Mouse (Mus musculus): ENCODE measurements at regions not wholly inside any gene's neighbourhood (a gene's known extent, or its start where the extent isn't known, plus 50 kb on each side); places are given as distances from the start of the nearest gene placed in this dataset.

GRCm38 (mm10) chr12:51024057-51024743 lies 323.7 kb upstream of the G2e3 start:
- peaks cover 5% of the 10 kb centered on the region; the same call in 1 of the 2 replicates for H3K4me1 ChIP-seq (ENCODE audit: control insufficient read depth, insufficient read depth, low read length)
- no peaks in the 10 kb centered on the region for H3K9me3 ChIP-seq (replicated peaks; ENCODE audit: control insufficient read depth, low read length)
- H3K27me3 ChIP-seq (ENCODE audit: control insufficient read depth, insufficient read depth, low read length), result no peaks in the 10 kb centered on the region
- H3K4me3 ChIP-seq (ENCODE audit: low read depth, low read length), result no peak overlapping the region
- no peaks in the 10 kb centered on the region for H3K36me3 ChIP-seq (ENCODE audit: control insufficient read depth, insufficient read depth, low read length)
- ATAC-seq (replicated peaks; ENCODE audit: insufficient number of reproducible peaks, low FRiP score, low TSS enrichment), result 0 out of 2 replicates have a peak, but pooled peaks have one; percentile 49
- 86% methylated on average over 3 of the region's 3 CpGs for WGBS (ENCODE audit: insufficient replicate concordance)
- H3K27ac ChIP-seq (ENCODE audit: low read depth, low read length), result no peak overlapping the region
- no peak overlapping the region for H3K4me2 ChIP-seq
- H3K9ac ChIP-seq (ENCODE audit: low read depth, low read length), result no peak overlapping the region

GRCm38 (mm10) chr12:51018185-51018584 lies 329.7 kb upstream of the G2e3 start:
- Histone ChIP-seq H3K27ac (ENCODE audit: low read depth, low read length) (no peak overlapping the region), H3K9me3 (replicated peaks; ENCODE audit: control insufficient read depth, low read length) (no peaks in the 10 kb centered on the region), H3K4me2 (no peak overlapping the region), H3K9ac (ENCODE audit: low read depth, low read length) (no peak overlapping the region), H3K4me1 (ENCODE audit: control insufficient read depth, insufficient read depth, low read length) (no peaks in the 10 kb centered on the region), H3K4me3 (ENCODE audit: low read depth, low read length) (no peak overlapping the region), H3K36me3 (ENCODE audit: control insufficient read depth, insufficient read depth, low read length) (no peaks in the 10 kb centered on the region), H3K27me3 (ENCODE audit: control insufficient read depth, insufficient read depth, low read length) (no peaks in the 10 kb centered on the region)
- ATAC-seq (replicated peaks; ENCODE audit: insufficient number of reproducible peaks, low FRiP score, low TSS enrichment), result no peak
- WGBS (ENCODE audit: insufficient replicate concordance), result 78% methylated on average over 5 of the region's 5 CpGs

DNA sequence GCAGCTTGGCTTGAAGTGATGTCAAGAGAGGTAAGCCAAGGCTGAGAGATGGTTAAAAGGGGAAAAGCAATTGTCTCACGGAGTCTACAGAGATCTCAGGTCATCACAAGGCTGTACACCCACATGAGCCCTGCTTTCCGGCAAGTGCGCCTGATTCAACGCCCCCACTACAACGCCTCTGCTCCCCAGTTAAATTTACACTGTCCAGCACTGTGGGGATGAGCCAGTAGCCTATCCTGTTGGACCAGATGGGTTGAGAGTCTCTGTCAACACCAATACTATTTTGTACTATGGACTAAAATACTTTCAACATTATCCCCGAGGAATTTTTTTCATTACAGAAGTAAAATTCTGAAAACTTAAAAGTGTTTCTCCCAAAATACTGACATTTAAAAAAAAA lies 331.8 kb upstream of the G2e3 start:
- 82% methylated on average over 6 of the region's 6 CpGs for WGBS (ENCODE audit: insufficient replicate concordance)
- no peak overlapping the region for H3K4me3 ChIP-seq (ENCODE audit: low read depth, low read length)
- no peak overlapping the region for H3K4me2 ChIP-seq
- no peaks in the 10 kb centered on the region for H3K27me3 ChIP-seq (ENCODE audit: control insufficient read depth, insufficient read depth, low read length)
- H3K9ac ChIP-seq (ENCODE audit: low read depth, low read length), result no peak overlapping the region
- no peak for ATAC-seq (replicated peaks; ENCODE audit: insufficient number of reproducible peaks, low FRiP score, low TSS enrichment)
- no peak overlapping the region for H3K27ac ChIP-seq (ENCODE audit: low read depth, low read length)
- no peaks in the 10 kb centered on the region for H3K4me1 ChIP-seq (ENCODE audit: control insufficient read depth, insufficient read depth, low read length)
- no peaks in the 10 kb centered on the region for H3K9me3 ChIP-seq (replicated peaks; ENCODE audit: control insufficient read depth, low read length)
- H3K36me3 ChIP-seq (ENCODE audit: control insufficient read depth, insufficient read depth, low read length), result no peaks in the 10 kb centered on the region

DNA sequence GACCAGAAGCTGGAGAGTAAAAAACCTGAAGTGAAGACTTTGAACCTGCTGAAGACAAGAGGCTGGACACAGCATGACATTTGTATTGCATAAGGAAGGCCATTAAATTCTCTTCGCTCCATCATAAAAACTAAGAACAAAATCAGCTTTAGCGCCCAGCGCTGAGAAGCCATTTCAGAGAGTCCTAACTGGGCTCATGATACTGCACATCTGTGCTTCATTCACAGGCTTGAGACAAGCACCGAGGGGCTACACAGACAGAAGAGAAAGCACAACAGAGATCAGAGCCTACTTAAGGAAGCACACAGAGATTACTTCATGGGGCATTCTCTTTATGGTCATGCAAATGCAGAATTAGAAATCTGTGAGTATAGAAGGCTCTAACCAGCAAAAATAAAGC lies 338.2 kb upstream of the G2e3 start:
- ATAC-seq (replicated peaks; ENCODE audit: insufficient number of reproducible peaks, low FRiP score, low TSS enrichment), result no peak
- Histone ChIP-seq H3K4me3 (ENCODE audit: low read depth, low read length) (no peak overlapping the region), H3K4me2 (no peak overlapping the region), H3K27ac (ENCODE audit: low read depth, low read length) (no peak overlapping the region), H3K27me3 (ENCODE audit: control insufficient read depth, insufficient read depth, low read length) (no peaks in the 10 kb centered on the region), H3K9me3 (replicated peaks; ENCODE audit: control insufficient read depth, low read length) (no peaks in the 10 kb centered on the region), H3K36me3 (ENCODE audit: control insufficient read depth, insufficient read depth, low read length) (no peaks in the 10 kb centered on the region), H3K9ac (ENCODE audit: low read depth, low read length) (no peak overlapping the region), H3K4me1 (ENCODE audit: control insufficient read depth, insufficient read depth, low read length) (no peaks in the 10 kb centered on the region)
- 84% methylated on average over 4 of the region's 4 CpGs for WGBS (ENCODE audit: insufficient replicate concordance)

DNA sequence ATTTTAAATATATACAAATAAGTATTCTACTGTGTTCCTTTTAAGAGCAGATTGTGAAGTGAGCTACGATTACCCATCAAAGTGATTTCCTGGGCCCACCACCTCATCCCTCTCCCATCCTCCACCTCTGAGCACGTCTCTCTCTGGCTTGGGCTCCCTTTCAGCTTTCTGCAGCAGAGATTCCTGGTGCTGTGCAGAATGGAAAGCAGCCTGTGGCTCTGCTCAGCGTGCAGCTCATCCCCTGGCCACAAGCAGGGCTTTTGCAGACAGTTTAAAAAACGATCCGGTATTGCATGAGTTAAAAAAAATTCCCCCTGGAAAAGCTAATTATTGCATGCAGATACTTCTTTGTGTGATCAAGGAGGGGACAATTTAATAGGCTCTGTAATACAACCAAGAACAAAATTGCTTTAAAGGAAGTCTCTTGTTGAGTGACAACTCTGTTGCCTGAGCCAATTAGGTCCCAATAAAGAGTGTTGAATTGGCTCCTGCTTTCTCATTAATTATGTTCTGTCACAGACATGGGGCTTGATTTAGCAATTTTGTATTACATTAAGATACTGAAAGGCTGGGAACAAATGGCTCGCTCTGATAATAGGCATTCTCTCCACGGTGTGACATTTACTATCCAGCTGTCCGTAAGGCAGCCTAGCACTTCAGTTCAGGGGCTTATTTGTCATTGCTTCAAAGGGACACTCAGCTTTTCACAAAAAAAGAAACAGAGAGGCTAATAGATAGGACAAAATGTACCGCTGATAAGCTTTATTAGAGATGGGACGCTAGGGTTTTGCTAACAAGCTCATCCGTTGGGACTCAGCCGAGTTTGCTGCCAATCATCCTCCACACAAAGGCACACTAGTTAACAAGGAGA lies 345.9 kb upstream of the G2e3 start:
- Histone ChIP-seq H3K4me2 (peak overlapping the region; percentile 29), H3K27ac (ENCODE audit: low read depth, low read length) (no peak overlapping the region), H3K9ac (ENCODE audit: low read depth, low read length) (no peak overlapping the region), H3K4me3 (ENCODE audit: low read depth, low read length) (no peak overlapping the region), H3K4me1 (ENCODE audit: control insufficient read depth, insufficient read depth, low read length) (no peaks in the 10 kb centered on the region), H3K9me3 (replicated peaks; ENCODE audit: control insufficient read depth, low read length) (no peaks in the 10 kb centered on the region), H3K27me3 (ENCODE audit: control insufficient read depth, insufficient read depth, low read length) (no peaks in the 10 kb centered on the region), H3K36me3 (ENCODE audit: control insufficient read depth, insufficient read depth, low read length) (no peaks in the 10 kb centered on the region)
- 26% methylated on average over 12 of the region's 12 CpGs for WGBS (ENCODE audit: insufficient replicate concordance)
- no peak for ATAC-seq (replicated peaks; ENCODE audit: insufficient number of reproducible peaks, low FRiP score, low TSS enrichment)

GRCm38 (mm10) chr12:51001096-51001495 lies 346.8 kb upstream of the G2e3 start:
- no peak overlapping the region for H3K4me2 ChIP-seq
- ATAC-seq (replicated peaks; ENCODE audit: insufficient number of reproducible peaks, low FRiP score, low TSS enrichment), result no peak
- 53% methylated on average over 4 of the region's 4 CpGs for WGBS (ENCODE audit: insufficient replicate concordance)
- H3K9ac ChIP-seq (ENCODE audit: low read depth, low read length), result no peak overlapping the region
- no peaks in the 10 kb centered on the region for H3K4me1 ChIP-seq (ENCODE audit: control insufficient read depth, insufficient read depth, low read length)
- H3K27me3 ChIP-seq (ENCODE audit: control insufficient read depth, insufficient read depth, low read length), result no peaks in the 10 kb centered on the region
- H3K4me3 ChIP-seq (ENCODE audit: low read depth, low read length), result no peak overlapping the region
- H3K9me3 ChIP-seq (replicated peaks; ENCODE audit: control insufficient read depth, low read length), result no peaks in the 10 kb centered on the region
- no peaks in the 10 kb centered on the region for H3K36me3 ChIP-seq (ENCODE audit: control insufficient read depth, insufficient read depth, low read length)
- H3K27ac ChIP-seq (ENCODE audit: low read depth, low read length), result no peak overlapping the region

DNA sequence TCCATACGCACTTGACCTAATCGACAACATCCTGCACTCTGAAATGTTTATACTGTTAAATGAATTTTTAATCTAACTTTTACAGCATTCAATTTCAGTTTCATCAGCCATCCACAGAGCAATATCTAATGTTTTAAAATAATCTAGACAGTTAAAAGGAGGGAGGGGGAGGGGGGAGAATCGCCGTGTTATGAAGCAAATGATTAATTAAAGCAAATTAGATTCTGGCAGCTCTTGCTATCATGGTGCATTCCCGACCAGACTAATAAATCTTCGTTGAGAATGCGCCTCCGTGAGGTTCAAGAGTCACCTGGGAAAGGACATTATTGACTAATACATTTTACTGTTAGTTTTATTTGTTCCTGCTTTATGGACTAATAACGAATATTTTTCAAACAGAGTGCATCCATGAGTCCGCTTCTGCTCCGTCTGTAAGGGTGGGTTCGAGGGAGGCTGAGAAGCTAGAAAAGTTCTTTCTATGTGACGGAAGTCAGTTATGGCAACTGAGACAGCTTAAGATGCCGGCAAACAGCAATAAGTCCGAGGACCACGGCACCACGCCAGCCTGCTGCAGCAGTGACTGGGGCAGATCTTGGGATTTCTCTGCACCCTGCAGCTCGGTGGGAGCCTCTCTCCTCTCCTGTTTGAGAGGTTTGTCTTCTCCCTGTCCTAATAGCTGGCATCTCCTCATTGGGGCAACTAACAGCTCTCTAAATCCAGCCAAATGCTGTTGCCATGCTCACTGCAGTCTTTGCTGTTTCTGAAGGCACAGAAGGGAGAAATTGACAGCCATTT lies 347.4 kb upstream of the G2e3 start:
- H3K9me3 ChIP-seq (replicated peaks; ENCODE audit: control insufficient read depth, low read length), result no peaks in the 10 kb centered on the region
- no peak overlapping the region for H3K9ac ChIP-seq (ENCODE audit: low read depth, low read length)
- H3K27me3 ChIP-seq (ENCODE audit: control insufficient read depth, insufficient read depth, low read length), result no peaks in the 10 kb centered on the region
- H3K4me2 ChIP-seq, result no peak overlapping the region
- no peak for ATAC-seq (replicated peaks; ENCODE audit: insufficient number of reproducible peaks, low FRiP score, low TSS enrichment)
- H3K4me1 ChIP-seq (ENCODE audit: control insufficient read depth, insufficient read depth, low read length), result no peaks in the 10 kb centered on the region
- H3K4me3 ChIP-seq (ENCODE audit: low read depth, low read length), result no peak overlapping the region
- no peak overlapping the region for H3K27ac ChIP-seq (ENCODE audit: low read depth, low read length)
- 76% methylated on average over 18 of the region's 18 CpGs for WGBS (ENCODE audit: insufficient replicate concordance)
- H3K36me3 ChIP-seq (ENCODE audit: control insufficient read depth, insufficient read depth, low read length), result no peaks in the 10 kb centered on the region

GRCm38 (mm10) chr12:50999295-51000237 lies 348.3 kb upstream of the G2e3 start:
- 37% methylated on average over 20 of the region's 20 CpGs for WGBS (ENCODE audit: insufficient replicate concordance)

More at GRCm38 (mm10) chr12:50999295-51000237, 348.3 kb upstream of the G2e3 start:
- H3K27ac ChIP-seq (ENCODE audit: low read depth, low read length), result no peak overlapping the region
- H3K4me2 ChIP-seq, result no peak overlapping the region
- H3K9ac ChIP-seq (ENCODE audit: low read depth, low read length), result no peak overlapping the region
- H3K36me3 ChIP-seq (ENCODE audit: control insufficient read depth, insufficient read depth, low read length), result no peaks in the 10 kb centered on the region
- no peaks in the 10 kb centered on the region for H3K9me3 ChIP-seq (replicated peaks; ENCODE audit: control insufficient read depth, low read length)
- H3K4me3 ChIP-seq (ENCODE audit: low read depth, low read length), result no peak overlapping the region
- no peaks in the 10 kb centered on the region for H3K4me1 ChIP-seq (ENCODE audit: control insufficient read depth, insufficient read depth, low read length)
- peak; percentile 71 for ATAC-seq (replicated peaks; ENCODE audit: insufficient number of reproducible peaks, low FRiP score, low TSS enrichment)
- H3K27me3 ChIP-seq (ENCODE audit: control insufficient read depth, insufficient read depth, low read length), result no peaks in the 10 kb centered on the region

All from heart, embryonic 11.5 days (tissue).